Mouse (Mus musculus): ENCODE data around the gene Trim59.
A peak's percentile ranks its signal among the peaks of the same experiment; 100 is the strongest.

Trim59 gene

GRCm38 (mm10) chr3:69004437-69005337, 39.9 kb downstream of the Trim59 start, which contains the start of the genes Ift80 and Smc4:
Ift80 (minus strand) TSS chr3:69004570.
Smc4 (plus strand) TSS chr3:69004738.
- peak; percentile 95 for DNase-seq

GRCm38 (mm10) chr3:69004055-69004436, 40.5 kb downstream of the Trim59 start:
- no peak for DNase-seq

GRCm38 (mm10) chr3:69002781-69003180, 41.8 kb downstream of the Trim59 start:
- no peak for DNase-seq

DNA sequence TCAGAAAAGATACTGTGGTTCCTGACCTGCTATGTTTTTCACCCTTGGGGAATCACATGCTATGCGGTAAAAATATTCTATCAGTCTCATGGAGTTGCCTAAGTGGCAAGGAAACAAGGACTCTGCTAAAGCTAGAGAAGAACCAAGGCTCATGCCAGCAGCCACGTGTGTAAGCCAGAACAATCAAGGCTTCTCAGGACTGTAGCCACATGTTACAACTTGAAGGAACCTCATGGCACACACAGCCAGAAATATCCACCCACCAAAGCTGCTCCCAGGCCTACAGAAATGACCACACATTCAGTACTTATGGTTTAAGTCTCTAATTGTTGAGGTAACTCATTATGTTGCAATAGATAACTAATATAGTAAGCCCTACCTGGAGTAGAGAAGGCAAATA, 58.0 kb downstream of the Trim59 start:
- no peak for DNase-seq
